In the genomic region with DNA sequence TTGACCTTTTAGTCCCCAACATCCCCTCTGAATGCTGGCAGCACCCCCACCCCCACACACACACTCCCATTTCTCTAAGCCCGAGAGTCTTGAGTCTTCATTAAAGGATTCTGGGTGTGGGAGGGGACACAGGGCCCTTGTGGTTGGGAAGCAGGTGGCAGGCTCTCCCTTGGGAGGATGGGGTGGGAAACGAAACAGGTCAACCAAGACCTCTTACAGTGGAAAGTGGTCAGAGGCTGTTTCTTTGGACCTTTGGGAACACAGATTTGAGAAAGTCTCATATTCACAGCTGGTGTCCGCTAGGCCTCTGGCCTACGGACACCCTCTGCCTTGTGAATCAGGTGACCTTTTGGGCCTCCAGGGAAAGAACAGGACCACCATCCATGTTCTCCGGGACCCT, we compare ENCODE assay signal across 24 mouse cellular contexts. TPM values are rescaled to one million over a fixed set of nuclear protein-coding genes. Genes with fewer than 3 reads are reported as not detected.
DNase-seq lines count a peak whose midpoint lies in the region; ATAC-seq and TF ChIP-seq lines count a peak whose summit lies in the region.
"Had no signal": no experiment of that assay in that cellular context is flagged by ENCODE, and none has a peak within 500 bp of the region (broad histone marks: within the 10 kb centered on the region; RNA-seq: fewer than 3 reads in every experiment).

No protein-coding gene starts in this region.

- in situ Hi-C loops in CH12.LX (cut with MboI; ENCODE audit: low pct_ligation_motif_present, low pct_unique_long_range_greater_than_20kb, low sequenced_read_pairs) = no loop called here

- TF ChIP-seq EP300 in CH12.LX (IDR thresholded peaks at IDR 0.05; ENCODE audit: low read length) = peak; percentile 73

- 73% methylated on average over 5 of the region's 5 CpGs for WGBS in hindbrain, embryonic 10.5 days
- WGBS in hindbrain, embryonic 16.5 days = 68% methylated on average over 5 of the region's 5 CpGs

- ATAC-seq in hindbrain, embryonic 16.5 days = no peak
- ATAC-seq: activated CD4-positive, CD25-positive, alpha-beta regulatory T cell, adult 4 months; CD4-positive, CD25-positive, alpha-beta regulatory T cell, adult 4 months; Patski had no signal

- H3K4me1 ChIP-seq in hindbrain, embryonic 10.5 days (replicated peaks) = peaks cover 39% of the 10 kb centered on the region
- H3K4me1 ChIP-seq in hindbrain, embryonic 16.5 days (ENCODE audit: control insufficient read depth, insufficient read depth, low read depth, low read length) = peaks cover 6% of the 10 kb centered on the region
- H3K4me1 ChIP-seq in CH12.LX (ENCODE audit: control insufficient read depth in 1 of 2, insufficient read depth in 2 of 2) = peaks cover 16 to 33% of the 10 kb centered on the region in 2 experiments

- H3K79me2 ChIP-seq in CH12.LX (replicated peaks; ENCODE audit: control insufficient read depth, extremely low read depth, insufficient read depth, poor library complexity, severe bottlenecking) = no peaks in the 10 kb centered on the region

- no peak for TF ChIP-seq CTCF in layer of hippocampus, adult 2 months (conservative IDR thresholded peaks at IDR 0.05)
- no peak for TF ChIP-seq CTCF in CH12.LX (conservative IDR thresholded peaks at IDR 0.05 in 1 of 2, IDR thresholded peaks at IDR 0.05 in 1 of 2; ENCODE audit: low read depth in 2 of 2, low read length in 2 of 2)

- no peak overlapping the region for H3K9ac ChIP-seq in hindbrain, embryonic 16.5 days (ENCODE audit: low read depth, low read length)
- H3K9ac ChIP-seq in CH12.LX (ENCODE audit: insufficient read depth, low read depth) = no peak overlapping the region

- TF ChIP-seq RAD21 in CH12.LX (IDR thresholded peaks at IDR 0.05; ENCODE audit: low read depth, low read length) = no peak

- DNase-seq in hindbrain, embryonic 10.5 days (ENCODE audit: low spot score) = no peak
- DNase-seq in layer of hippocampus, adult 2 months (ENCODE audit: low spot score in 2 of 2) = no peak
- DNase-seq in layer of hippocampus, postnatal 36 days = no peak
- peak; percentile 45 for DNase-seq in CH12.LX (ENCODE audit: extremely low read depth)
- DNase-seq in lung, postnatal 36 days = no peak
- DNase-seq: adrenal gland, adult 2 months; adrenal gland, adult 8-10 months; adrenal gland, postnatal 10 days; adrenal gland, postnatal 14 days; adrenal gland, postnatal 25 days; adrenal gland, postnatal 36 days; B cell, adult 2 months; cerebellum, adult 11 months; cerebellum, adult 11-12 months; cerebellum, adult 18-20 months; cerebellum, adult 2 months had no signal

- H3K27me3 ChIP-seq in hindbrain, embryonic 10.5 days (ENCODE audit: insufficient read depth, poor library complexity, severe bottlenecking) = peaks cover 56% of the 10 kb centered on the region
- H3K27me3 ChIP-seq in hindbrain, embryonic 16.5 days (replicated peaks; ENCODE audit: control insufficient read depth, insufficient read depth, low read length) = no peaks in the 10 kb centered on the region
- H3K27me3 ChIP-seq in CH12.LX (replicated peaks) = peaks cover 8% of the 10 kb centered on the region

- 0 out of 2 replicates have a peak overlapping the region, but pooled peaks have one; percentile 16 for H3K27ac ChIP-seq in hindbrain, embryonic 10.5 days
- no peak overlapping the region for H3K27ac ChIP-seq in hindbrain, embryonic 16.5 days (ENCODE audit: low read depth, low read length)
- 0 out of 2 replicates have a peak overlapping the region, but pooled peaks have one; percentile 69 for H3K27ac ChIP-seq in layer of hippocampus, adult 2 months
- H3K27ac ChIP-seq in CH12.LX (ENCODE audit: insufficient read depth, low read depth) = no peak overlapping the region

- no peak overlapping the region for H3K4me2 ChIP-seq in hindbrain, embryonic 16.5 days (ENCODE audit: low read length)
- no peak overlapping the region for H3K4me2 ChIP-seq in CH12.LX (ENCODE audit: insufficient read depth, low read depth, poor library complexity, severe bottlenecking)

- no peak for TF ChIP-seq POLR2A in CH12.LX (IDR thresholded peaks at IDR 0.05; ENCODE audit: low read depth, low read length)

- H3K36me3 ChIP-seq in hindbrain, embryonic 10.5 days = no peaks in the 10 kb centered on the region
- H3K36me3 ChIP-seq in hindbrain, embryonic 16.5 days (ENCODE audit: control insufficient read depth, insufficient read depth, low read length) = no peaks in the 10 kb centered on the region
- peaks cover 5 to 28% of the 10 kb centered on the region in 2 experiments for H3K36me3 ChIP-seq in CH12.LX (replicated peaks in 1 of 2; ENCODE audit: control insufficient read depth in 1 of 2, insufficient read depth in 1 of 2, low read length in 1 of 2)
- H3K36me3 ChIP-seq: G1E had no signal

- dilution Hi-C loops in CH12.LX (cut with MboI; ENCODE audit: extremely low pct_ligation_motif_present, extremely low pct_unique_long_range_greater_than_20kb, low sequenced_read_pairs) = no loop called here

- H3K9me3 ChIP-seq in hindbrain, embryonic 10.5 days = 0 out of 2 replicates have a peak, but pooled peaks cover 3% of the 10 kb centered on the region
- H3K9me3 ChIP-seq in hindbrain, embryonic 16.5 days (ENCODE audit: control insufficient read depth, low read length) = no peaks in the 10 kb centered on the region
- H3K9me3 ChIP-seq in CH12.LX (replicated peaks; ENCODE audit: low read length) = no peaks in the 10 kb centered on the region
- H3K9me3 ChIP-seq: G1E had no signal

- H3K4me3 ChIP-seq in hindbrain, embryonic 10.5 days = no peak overlapping the region
- H3K4me3 ChIP-seq in hindbrain, embryonic 16.5 days (ENCODE audit: low read length) = no peak overlapping the region
- H3K4me3 ChIP-seq in layer of hippocampus, adult 2 months = no peak overlapping the region
- no peak overlapping the region for H3K4me3 ChIP-seq in CH12.LX (replicated peaks in 1 of 3; ENCODE audit: low read depth in 2 of 3, low read length in 2 of 3, poor library complexity in 1 of 3)

TF ChIP-seq in CH12.LX, 34 proteins besides CTCF, POLR2A, EP300 and RAD21:
- TF ChIP-seq CHD2 (IDR thresholded peaks at IDR 0.05; ENCODE audit: low read length) (0 out of 2 replicates have a peak, but pooled peaks have one; percentile 21), JUND (conservative IDR thresholded peaks at IDR 0.05; ENCODE audit: low read depth, low read length) (no peak), RCOR1 (conservative IDR thresholded peaks at IDR 0.05; ENCODE audit: low read depth, low read length) (0 out of 2 replicates have a peak, but pooled peaks have one; percentile 36), ZC3H11A (IDR thresholded peaks at IDR 0.05; ENCODE audit: low read depth, low read length) (no peak), E2F4 (IDR thresholded peaks at IDR 0.05; ENCODE audit: insufficient replicate concordance, low read depth, low read length) (no peak), JUN (IDR thresholded peaks at IDR 0.05; ENCODE audit: insufficient read depth, low read depth, low read length) (no peak), SMC3 (IDR thresholded peaks at IDR 0.05; ENCODE audit: low read depth, low read length) (no peak), BHLHE40 (IDR thresholded peaks at IDR 0.05; ENCODE audit: low read depth, low read length) (peak; percentile 49), IRF4 (IDR thresholded peaks at IDR 0.05; ENCODE audit: low read depth, low read length) (peak; percentile 60), ZNF384 (IDR thresholded peaks at IDR 0.05; ENCODE audit: low read depth, low read length) (no peak), HCFC1 (IDR thresholded peaks at IDR 0.05; ENCODE audit: low read depth, low read length) (no peak), ZMIZ1 (IDR thresholded peaks at IDR 0.05; ENCODE audit: low read depth, low read length) (no peak), ETS1 (conservative IDR thresholded peaks at IDR 0.05; ENCODE audit: low read depth, low read length) (peak; percentile 59), MAFK (IDR thresholded peaks at IDR 0.05; ENCODE audit: insufficient replicate concordance, low read length) (0 out of 2 replicates have a peak, but pooled peaks have one; percentile 35), USF1 (IDR thresholded peaks at IDR 0.05; ENCODE audit: low read depth, low read length) (no peak), KAT2A (IDR thresholded peaks at IDR 0.05; ENCODE audit: insufficient replicate concordance, low read length) (no peak), TCF12 (IDR thresholded peaks at IDR 0.05; ENCODE audit: low read depth, low read length) (peak; percentile 64), MEF2A (IDR thresholded peaks at IDR 0.05; ENCODE audit: borderline replicate concordance, low read depth, low read length) (no peak), NRF1 (IDR thresholded peaks at IDR 0.05; ENCODE audit: low read depth, low read length) (no peak), USF2 (conservative IDR thresholded peaks at IDR 0.05; ENCODE audit: low read depth, low read length) (no peak), TBP (conservative IDR thresholded peaks at IDR 0.05; ENCODE audit: low read depth, low read length) (no peak), MAX (IDR thresholded peaks at IDR 0.05; ENCODE audit: low read length) (no peak)

RNA-seq across cellular contexts. Expression of gene Spdef, which starts 19.1 kb away (rescaled TPM):
- polyA plus RNA-seq in hindbrain, embryonic 10.5 days (2016; fragmentation: Nextera tagmentation; extraction: Ambion mirVana) = 0.13 and 0.31 TPM in 2 replicates
- 0.60 and 1.6 TPM in 2 replicates for polyA plus RNA-seq in hindbrain, embryonic 16.5 days (2015; fragmentation: Nextera tagmentation; extraction: Ambion mirVana)
- total RNA-seq in layer of hippocampus, adult 2 months (2021) = under 1 TPM; 0.59 to 0.61 TPM
- total RNA-seq in layer of hippocampus, postnatal 36 days (2021) = under 1 TPM in 1 of 2 experiments, not detected in 1; 0.90 TPM
- total RNA-seq in CH12.LX (2012; rRNA removed) (not detected in 2 replicates), CH12.LX (2014; rRNA removed) (not detected in 2 replicates)
- polyA plus RNA-seq in CH12.LX (2012; ENCODE audit: insufficient read length, low read depth) = not detected in 2 replicates
- total RNA-seq: adrenal gland, postnatal 10 days; adrenal gland, postnatal 14 days; adrenal gland, postnatal 25 days; ES-E14; G1E; MEL had no signal
- polyA plus RNA-seq: C2C12; CD4-positive, CD25-positive, alpha-beta regulatory T cell, adult 4 months; Patski had no signal

RNA-seq across cellular contexts. Expression of gene Pacsin1, which starts 54.3 kb away (rescaled TPM):
- 3.4 and 3.6 TPM in 2 replicates for polyA plus RNA-seq in hindbrain, embryonic 10.5 days (2016; fragmentation: Nextera tagmentation; extraction: Ambion mirVana)
- 67.0 and 77.9 TPM in 2 replicates for polyA plus RNA-seq in hindbrain, embryonic 16.5 days (2015; fragmentation: Nextera tagmentation; extraction: Ambion mirVana)
- total RNA-seq in layer of hippocampus, adult 2 months (2021) = 100 to 1,000 TPM; 321 to 335 TPM
- total RNA-seq in layer of hippocampus, postnatal 36 days (2021) = 100 to 1,000 TPM; 310 to 319 TPM
- 11.4 and 13.2 TPM in 2 replicates for total RNA-seq in CH12.LX (2012; rRNA removed)
- total RNA-seq in CH12.LX (2014; rRNA removed) = 1.9 and 2.3 TPM in 2 replicates
- polyA plus RNA-seq in CH12.LX (2012; ENCODE audit: insufficient read length, low read depth) = 14.0 and 15.9 TPM in 2 replicates
- total RNA-seq: MEL had no signal
- polyA plus RNA-seq: C2C12, G1E had no signal

Comparison
In these comparisons a context has a peak if more than half of its experiments do, and no peak if none do; other contexts are left out.
1. H3K27ac ChIP-seq: peak in hindbrain, embryonic 10.5 days (single experiment) and layer of hippocampus, adult 2 months (single experiment); none in hindbrain, embryonic 16.5 days (single experiment) and CH12.LX (single experiment).
2. RNA of gene Pacsin1, which starts 54.3 kb away (total RNA-seq): 321 to 335 TPM in layer of hippocampus, adult 2 months and 310 to 319 TPM in layer of hippocampus, postnatal 36 days; 1.9 to 13.2 TPM in CH12.LX; every median in the first group is over 10 times any median in the second.